Mouse (Mus musculus) kidney, embryonic 14.5 days (tissue): ENCODE results near the gene Eps15l1. TPM values are rescaled to one million over a fixed set of nuclear protein-coding genes. Genes with fewer than 3 reads are reported as not detected.

Experiments used
- ATAC-seq: fragments of 200-750 bp; cut with Nextera tagmentation; 2 replicates; pipeline ENCODE4 v1.8.0; 2017; ENCODE audit warnings: moderate number of reproducible peaks, mild to moderate bottlenecking, moderate TSS enrichment, moderate library complexity; ENCODE audit not compliant: low FRiP score, low TSS enrichment
- H3K27ac ChIP-seq: fragments of 300-500 bp; sonication (generic); 2 replicates; pipeline ENCODE4 v1.5.1; 2014; ENCODE audit warnings: low read depth, mild to moderate bottlenecking, low read length, moderate library complexity, mixed read lengths
- H3K27me3 ChIP-seq: fragments of 300-500 bp; sonication (generic); 2 replicates; pipeline ENCODE4 v1.6.1; 2014; ENCODE audit warnings: mild to moderate bottlenecking, low read length; ENCODE audit not compliant: control insufficient read depth, insufficient read depth
- H3K36me3 ChIP-seq: fragments of 300-500 bp; sonication (generic); 2 replicates; pipeline ENCODE4 v1.6.1; 2014; ENCODE audit warnings: low read length, mixed read lengths; ENCODE audit not compliant: control insufficient read depth, insufficient read depth
- H3K4me1 ChIP-seq: fragments of 300-500 bp; sonication (generic); 2 replicates; pipeline ENCODE4 v1.6.1; 2014; ENCODE audit warnings: low read length, mixed read lengths; ENCODE audit not compliant: control insufficient read depth, insufficient read depth
- H3K4me2 ChIP-seq: fragments of 300-500 bp; sonication (generic); replicated peaks from 2 replicates; pipeline ENCODE4 v1.6.1; 2014; ENCODE audit warnings: low read depth, mild to moderate bottlenecking, low read length
- H3K4me3 ChIP-seq: fragments of 300-500 bp; sonication (generic); 2 replicates; pipeline ENCODE4 v1.5.1; 2014; ENCODE audit warnings: mild to moderate bottlenecking, low read length
- H3K9ac ChIP-seq: fragments of 300-500 bp; sonication (generic); 2 replicates; pipeline ENCODE4 v1.6.1; 2014; ENCODE audit warnings: low read depth, mild to moderate bottlenecking, low read length, moderate library complexity
- H3K9me3 ChIP-seq: fragments of 300-500 bp; sonication (generic); 2 replicates; pipeline ENCODE4 v1.6.1; 2016; ENCODE audit warnings: low read length; ENCODE audit not compliant: control insufficient read depth
- WGBS: fragments of 180-500 bp; shearing (Covaris S2); extraction: QIAGEN DNeasy Blood & Tissue Kit; methylation state at CpG from one replicate; pipeline ENCODE4 v1.1.7; 2014; 5-methylcytosine and 5-hydroxymethylcytosine counted together
- polyA plus RNA-seq: library from polyadenylated mRNA; unstranded; fragments of >200 nt; fragmentation: Nextera tagmentation; extraction: Ambion mirVana; gene quantifications from 2 replicates; pipeline ENCODE4 v1.2.1, GENCODE M21; 2014

Eps15l1 gene
- polyA plus RNA-seq, result 40.7 and 72.3 TPM in 2 replicates

- Histone ChIP-seq H3K27ac (peak within 1 kb of the TSS; percentile 67), H3K36me3 (0 out of 2 replicates have a peak, but pooled peaks cover 4% of the 10 kb centered on the region), H3K4me2 (peak within 1 kb of the TSS; percentile 75), H3K4me1 (peaks cover 18% of the 10 kb centered on the region), H3K4me3 (peak within 1 kb of the TSS; percentile 76), H3K9me3 (no peaks in the 10 kb centered on the region), H3K9ac (peak within 1 kb of the TSS; percentile 94), H3K27me3 (no peaks in the 10 kb centered on the region)
- peak; percentile 98 for ATAC-seq
- under 1% methylated on average over 48 of the region's 48 CpGs for WGBS
These were observed at the start of gene Eps15l1 for GRCm38 (mm10) chr8:72421362-72422335. TSS of gene Eps15l1 (minus strand) at chr8:72421460.

DNA sequence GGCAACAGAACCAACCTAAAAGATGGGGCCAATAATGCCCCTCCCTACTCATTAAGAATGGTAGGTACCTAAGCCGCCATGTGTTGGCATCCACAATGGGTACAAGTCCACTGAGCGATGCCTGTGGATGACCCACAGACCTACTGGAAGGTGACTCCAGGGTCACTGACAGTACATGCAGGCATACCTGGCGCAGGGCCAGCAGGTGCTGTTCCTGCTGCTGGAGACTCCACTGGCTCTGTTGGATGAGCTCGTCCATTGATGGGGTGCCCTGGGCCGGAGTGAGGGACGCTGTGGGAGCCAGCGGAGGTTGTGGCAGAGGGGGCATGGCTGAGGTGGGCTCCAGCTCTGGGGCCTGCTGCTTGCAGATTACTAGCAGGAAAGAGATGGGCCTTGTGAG is 49.4 kb upstream of the Eps15l1 start:
- Histone ChIP-seq H3K36me3 (peaks cover 76% of the 10 kb centered on the region), H3K4me1 (0 out of 2 replicates have a peak, but pooled peaks cover 6% of the 10 kb centered on the region), H3K4me2 (no peak overlapping the region), H3K4me3 (no peak overlapping the region), H3K27me3 (no peaks in the 10 kb centered on the region), H3K9ac (no peak overlapping the region), H3K9me3 (no peaks in the 10 kb centered on the region), H3K27ac (no peak overlapping the region)
- ATAC-seq, result no peak
- WGBS, result 96% methylated on average over 7 of the region's 7 CpGs

GRCm38 (mm10) chr8:72469984-72470383 is 48.7 kb upstream of the Eps15l1 start:
- Histone ChIP-seq H3K4me2 (no peak overlapping the region), H3K9me3 (no peaks in the 10 kb centered on the region), H3K4me3 (no peak overlapping the region), H3K36me3 (peaks cover 83% of the 10 kb centered on the region), H3K4me1 (0 out of 2 replicates have a peak, but pooled peaks cover 6% of the 10 kb centered on the region), H3K27ac (no peak overlapping the region), H3K9ac (no peak overlapping the region), H3K27me3 (no peaks in the 10 kb centered on the region)
- 94% methylated on average over 8 of the region's 8 CpGs for WGBS
- no peak for ATAC-seq

- Histone ChIP-seq H3K9ac (no peak overlapping the region), H3K9me3 (no peaks in the 10 kb centered on the region), H3K4me2 (no peak overlapping the region), H3K4me1 (0 out of 2 replicates have a peak, but pooled peaks cover 5% of the 10 kb centered on the region), H3K36me3 (peaks cover 90% of the 10 kb centered on the region), H3K27ac (no peak overlapping the region), H3K27me3 (no peaks in the 10 kb centered on the region), H3K4me3 (no peak overlapping the region)
- no peak for ATAC-seq
- WGBS, result 97% methylated on average over 2 of the region's 2 CpGs
These were observed 48.0 kb upstream of the Eps15l1 start for GRCm38 (mm10) chr8:72469243-72469642.

DNA sequence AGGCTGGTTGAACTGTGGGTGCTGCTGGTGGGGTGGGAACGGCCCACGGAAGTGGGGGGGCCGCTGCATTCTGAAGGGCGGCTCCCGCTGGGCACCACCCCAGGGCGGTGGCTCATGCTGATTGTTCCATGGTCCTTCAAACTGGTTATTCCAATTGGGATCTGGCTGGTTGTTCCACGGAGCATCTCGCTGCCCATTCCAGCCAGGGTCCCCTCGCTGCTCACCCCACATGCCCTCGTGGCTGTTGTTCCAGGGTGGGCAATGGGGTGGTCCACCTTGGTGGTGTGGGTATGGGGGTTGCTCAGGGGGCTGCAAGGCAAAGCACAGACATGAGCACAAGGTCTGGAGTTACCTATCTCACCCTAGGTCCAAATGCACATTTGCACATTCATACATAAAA is 43.0 kb upstream of the Eps15l1 start:
- ATAC-seq, result no peak
- H3K4me2 ChIP-seq, result no peak overlapping the region
- H3K4me3 ChIP-seq, result no peak overlapping the region
- no peaks in the 10 kb centered on the region for H3K9me3 ChIP-seq
- no peak overlapping the region for H3K27ac ChIP-seq
- 96% methylated on average over 10 of the region's 10 CpGs for WGBS
- no peaks in the 10 kb centered on the region for H3K27me3 ChIP-seq
- no peak overlapping the region for H3K9ac ChIP-seq
- H3K36me3 ChIP-seq, result peaks cover 99% of the 10 kb centered on the region
- no peaks in the 10 kb centered on the region for H3K4me1 ChIP-seq

DNA sequence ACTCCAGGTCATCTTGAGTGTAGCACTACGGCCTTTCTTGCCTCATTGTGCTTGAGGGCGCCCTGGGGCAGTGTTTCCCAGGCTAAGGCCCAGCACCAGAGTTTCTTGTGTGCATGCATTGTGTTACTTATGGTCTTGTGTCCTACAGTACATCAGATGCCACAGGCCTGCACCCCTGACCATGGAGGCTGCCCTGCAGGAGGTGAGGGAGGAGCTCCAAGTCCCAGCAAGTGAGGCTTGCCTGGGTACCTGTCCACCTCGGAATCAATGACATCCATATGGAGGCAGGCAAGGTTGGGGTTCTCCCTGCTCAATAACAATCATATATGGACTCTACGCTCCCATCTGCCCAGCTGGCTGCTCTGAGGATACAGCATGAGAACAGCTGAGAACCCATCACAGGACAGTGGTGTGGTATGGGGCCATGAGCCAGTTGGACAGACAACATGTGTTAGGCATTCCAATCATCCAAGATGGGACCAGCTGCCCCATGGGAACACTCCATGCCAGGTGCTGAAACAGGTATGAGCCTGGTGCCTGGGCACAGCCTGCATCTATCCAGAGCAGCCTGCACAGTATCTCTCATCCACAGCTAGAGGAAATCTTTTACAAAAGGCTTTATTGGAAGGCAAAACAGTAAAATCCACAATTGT is 38.7 kb upstream of the Eps15l1 start:
- H3K9me3 ChIP-seq, result no peaks in the 10 kb centered on the region
- no peak overlapping the region for H3K4me3 ChIP-seq
- H3K4me1 ChIP-seq, result no peaks in the 10 kb centered on the region
- no peak overlapping the region for H3K4me2 ChIP-seq
- no peak overlapping the region for H3K9ac ChIP-seq
- 92% methylated on average over 4 of the region's 4 CpGs for WGBS
- no peak for ATAC-seq
- no peak overlapping the region for H3K27ac ChIP-seq
- no peaks in the 10 kb centered on the region for H3K27me3 ChIP-seq
- peaks cover 77% of the 10 kb centered on the region for H3K36me3 ChIP-seq

GRCm38 (mm10) chr8:72458457-72458856 is 37.2 kb upstream of the Eps15l1 start:
- Histone ChIP-seq H3K36me3 (peaks cover 74% of the 10 kb centered on the region), H3K4me1 (no peaks in the 10 kb centered on the region), H3K27me3 (no peaks in the 10 kb centered on the region), H3K27ac (no peak overlapping the region), H3K9ac (no peak overlapping the region), H3K4me3 (no peak overlapping the region), H3K9me3 (no peaks in the 10 kb centered on the region; the same call in 1 of the 2 replicates), H3K4me2 (no peak overlapping the region)
- no peak for ATAC-seq
- 91% methylated on average over 6 of the region's 6 CpGs for WGBS

- 92% methylated on average over 3 of the region's 3 CpGs for WGBS
- no peak overlapping the region for H3K9ac ChIP-seq
- H3K27ac ChIP-seq, result no peak overlapping the region
- H3K27me3 ChIP-seq, result no peaks in the 10 kb centered on the region
- H3K9me3 ChIP-seq, result no peaks in the 10 kb centered on the region; the same call in 1 of the 2 replicates
- H3K36me3 ChIP-seq, result peaks cover 71% of the 10 kb centered on the region
- no peak overlapping the region for H3K4me3 ChIP-seq
- H3K4me2 ChIP-seq, result no peak overlapping the region
- no peak for ATAC-seq
- no peaks in the 10 kb centered on the region for H3K4me1 ChIP-seq
These were observed 36.5 kb upstream of the Eps15l1 start for GRCm38 (mm10) chr8:72457806-72458205.

- Histone ChIP-seq H3K27me3 (no peaks in the 10 kb centered on the region), H3K36me3 (peaks cover 66% of the 10 kb centered on the region), H3K27ac (no peak overlapping the region), H3K4me2 (no peak overlapping the region), H3K9ac (no peak overlapping the region), H3K4me1 (no peaks in the 10 kb centered on the region), H3K4me3 (no peak overlapping the region), H3K9me3 (no peaks in the 10 kb centered on the region; the same call in 1 of the 2 replicates)
- ATAC-seq, result no peak
- 86% methylated on average over 4 of the region's 4 CpGs for WGBS
These were observed 34.1 kb upstream of the Eps15l1 start for GRCm38 (mm10) chr8:72455317-72455716.
